8 mouse cellular contexts compared by ENCODE assay signal in genomic region chr10:54075441-54076010, GRCm38 (mm10). TPM values are rescaled to one million over a fixed set of nuclear protein-coding genes. Genes with fewer than 3 reads are reported as not detected.
A peak's percentile ranks its signal among the peaks of the same experiment; 100 is the strongest.
DNase-seq lines count a peak whose midpoint lies in the region; ATAC-seq lines count a peak whose summit lies in the region.

No protein-coding gene starts in this region.

- peaks cover 13% of the 10 kb centered on the region; the same call in 1 of the 2 replicates for H3K4me1 ChIP-seq in hindbrain, embryonic 14.5 days (replicated peaks; ENCODE audit: control insufficient read depth, insufficient read depth, low read length)

- H3K4me3 ChIP-seq in hindbrain, embryonic 14.5 days (replicated peaks; ENCODE audit: low read length) = peak overlapping the region; percentile 83

- no peaks in the 10 kb centered on the region for H3K36me3 ChIP-seq in hindbrain, embryonic 14.5 days (replicated peaks; ENCODE audit: control insufficient read depth, insufficient read depth)

- no peak overlapping the region for H3K27ac ChIP-seq in hindbrain, embryonic 14.5 days

- peak overlapping the region; percentile 69 for H3K9ac ChIP-seq in hindbrain, embryonic 14.5 days

- DNase-seq in WW6 (ENCODE audit: low read depth, low spot score) = peak; percentile 60
- peak; percentile 66 to 76 for DNase-seq in cerebellum, postnatal 36 days
- peak; percentile 65 to 83 for DNase-seq in frontal cortex, postnatal 25 days (ENCODE audit: low spot score in 2 of 2)
- DNase-seq in hindbrain, embryonic 14.5 days (ENCODE audit: low spot score) = peak; percentile 82
- DNase-seq in layer of hippocampus, postnatal 36 days = peak; percentile 91 to 93
- DNase-seq in lung, postnatal 25 days (ENCODE audit: low spot score) = peak; percentile 96
- peak; percentile 15 for DNase-seq in retina, adult 2 months (ENCODE audit: low read depth, low spot score)
- peak; percentile 98 for DNase-seq in thymus, postnatal 25 days

- peak; percentile 97 for ATAC-seq in hindbrain, embryonic 14.5 days (ENCODE audit: low FRiP score)

- H3K27me3 ChIP-seq in hindbrain, embryonic 14.5 days (ENCODE audit: control insufficient read depth, insufficient read depth, low read length) = peaks cover 14% of the 10 kb centered on the region

- no peaks in the 10 kb centered on the region for H3K9me3 ChIP-seq in hindbrain, embryonic 14.5 days (ENCODE audit: control insufficient read depth, low read length)

- under 1% methylated on average over 66 of the region's 68 CpGs for WGBS in hindbrain, embryonic 14.5 days

- H3K4me2 ChIP-seq in hindbrain, embryonic 14.5 days (replicated peaks) = peak overlapping the region; percentile 99

RNA-seq across cellular contexts. Expression of gene Man1a, which starts 0.9 kb away (rescaled TPM):
- polyA plus RNA-seq in hindbrain, embryonic 14.5 days (2014; fragmentation: Nextera tagmentation; extraction: Ambion mirVana) = 7.6 and 7.9 TPM in 2 replicates
- 10 to 100 TPM; 63.5 to 69.5 TPM for total RNA-seq in layer of hippocampus, postnatal 36 days (2021)

Comparison
In these comparisons a context has a peak if more than half of its experiments do, and no peak if none do; other contexts are left out.
1. DNase-seq: peak in every context shown above with its lines; median percentile 98 in thymus, postnatal 25 days; 96 in lung, postnatal 25 days; 92 in layer of hippocampus, postnatal 36 days; 82 in hindbrain, embryonic 14.5 days; 74 in frontal cortex, postnatal 25 days; 71 in cerebellum, postnatal 36 days; 60 in WW6; 15 in retina, adult 2 months.